Mouse (Mus musculus) kidney, adult 11 months (tissue): ENCODE measurements at regions not wholly inside any gene's neighbourhood (a gene's known extent, or its start where the extent isn't known, plus 50 kb on each side); places are given as distances from the start of the nearest gene placed in this dataset.
"Not testable (repeated sequence)": the region's sequence is repeated elsewhere in the genome, so short reads cannot be mapped to it uniquely, and the experiment has no call there.

Source experiments
- DNase-seq: peaks from one replicate; pipeline ENCODE4 v3.0.0; 2022

DNA sequence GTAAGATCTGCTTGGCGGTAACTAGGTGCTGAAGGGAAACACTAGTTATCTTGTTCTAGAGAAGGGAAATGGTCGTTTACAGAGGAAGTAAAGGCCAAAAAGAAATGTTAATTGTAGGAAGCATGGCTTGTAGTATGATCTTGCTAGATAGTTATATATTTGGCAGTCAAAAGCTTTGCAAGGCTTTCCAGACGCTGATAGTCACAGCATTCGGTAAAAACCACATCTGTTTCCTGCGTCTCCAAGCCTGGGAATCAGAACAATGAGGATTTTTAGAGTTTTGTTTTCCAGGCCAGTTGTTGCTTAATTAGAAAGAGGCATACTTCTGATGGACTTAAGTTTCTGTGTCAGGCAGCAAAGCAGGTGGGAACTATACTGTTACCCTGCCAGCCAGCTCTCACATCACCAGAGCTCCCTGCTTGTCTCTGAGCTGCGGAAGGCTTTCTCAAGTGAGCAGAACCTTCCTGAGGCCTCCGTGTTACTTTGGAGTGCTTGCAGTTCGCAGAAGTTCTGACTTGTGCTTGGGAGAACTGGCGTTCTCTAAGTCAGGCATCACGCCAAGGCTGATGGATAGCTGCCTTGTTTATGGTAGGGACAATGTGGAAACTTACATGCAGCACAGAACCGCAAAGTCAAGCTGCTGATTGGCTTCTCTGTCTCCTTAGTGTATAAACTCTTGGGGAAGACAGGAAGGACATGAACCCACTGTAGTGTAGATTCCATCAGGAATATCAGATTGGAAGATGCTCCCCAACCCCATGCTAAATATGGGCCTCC is 251.0 kb downstream of the Pros1 start:
- no peak for DNase-seq

DNA sequence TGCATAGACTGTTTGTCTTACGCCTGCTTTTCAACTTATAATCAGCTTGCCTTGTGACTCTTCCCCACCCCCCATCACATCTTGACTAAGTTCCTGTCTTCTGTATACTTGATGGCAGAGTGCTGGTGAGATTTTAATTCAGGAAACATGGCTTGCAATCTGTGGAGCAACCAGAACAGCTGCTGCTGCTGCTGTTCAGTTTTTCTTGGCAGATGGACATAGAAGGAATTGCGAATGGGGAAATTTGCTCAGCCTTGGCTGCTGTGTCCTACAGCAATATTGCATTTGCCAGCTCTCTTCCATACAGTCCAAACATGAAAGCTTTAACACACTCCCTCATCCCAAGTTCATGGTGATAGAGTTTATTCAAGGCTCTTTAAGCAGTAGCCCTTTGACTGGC is 262.3 kb downstream of the Pros1 start:
- DNase-seq, result no peak

DNA sequence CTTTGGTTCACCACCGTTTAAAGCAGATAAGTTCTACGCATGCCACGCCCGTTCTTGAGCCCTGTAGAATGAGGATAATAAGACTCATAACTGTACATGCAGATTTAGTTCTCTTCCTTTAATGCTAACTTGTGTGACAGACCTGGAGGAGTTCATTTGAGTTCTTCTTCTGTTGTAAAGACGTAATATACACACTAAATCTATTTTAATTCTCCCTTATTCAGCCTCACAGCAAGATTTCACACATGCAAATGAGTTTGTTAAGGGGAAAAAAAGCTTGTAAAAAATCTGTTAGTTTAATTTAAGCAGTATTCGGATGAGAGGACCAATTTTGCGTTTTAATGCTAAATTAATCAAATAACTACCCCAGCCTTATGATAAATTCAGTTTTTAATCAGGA is 264.6 kb downstream of the Pros1 start:
- DNase-seq, result no peak

DNA sequence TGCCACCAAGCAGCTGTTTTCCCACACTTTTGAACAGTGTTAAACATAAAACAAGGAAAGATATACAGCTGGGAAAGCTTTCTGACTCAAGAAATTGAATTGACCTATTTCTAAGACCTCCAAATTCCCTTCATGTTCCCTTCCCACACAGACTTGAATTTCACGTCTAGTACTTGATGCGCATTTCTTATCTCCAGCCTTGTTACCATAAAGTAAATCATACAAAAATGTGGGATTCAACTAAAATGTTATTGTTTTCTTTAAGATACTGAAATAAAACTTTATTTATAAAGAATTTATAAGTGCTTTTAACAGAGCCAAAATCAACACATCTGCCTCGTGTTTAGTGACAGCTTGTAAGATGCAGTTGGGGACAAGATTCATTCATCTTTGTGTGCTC is 289.7 kb downstream of the Pros1 start:
- DNase-seq, result no peak

DNA sequence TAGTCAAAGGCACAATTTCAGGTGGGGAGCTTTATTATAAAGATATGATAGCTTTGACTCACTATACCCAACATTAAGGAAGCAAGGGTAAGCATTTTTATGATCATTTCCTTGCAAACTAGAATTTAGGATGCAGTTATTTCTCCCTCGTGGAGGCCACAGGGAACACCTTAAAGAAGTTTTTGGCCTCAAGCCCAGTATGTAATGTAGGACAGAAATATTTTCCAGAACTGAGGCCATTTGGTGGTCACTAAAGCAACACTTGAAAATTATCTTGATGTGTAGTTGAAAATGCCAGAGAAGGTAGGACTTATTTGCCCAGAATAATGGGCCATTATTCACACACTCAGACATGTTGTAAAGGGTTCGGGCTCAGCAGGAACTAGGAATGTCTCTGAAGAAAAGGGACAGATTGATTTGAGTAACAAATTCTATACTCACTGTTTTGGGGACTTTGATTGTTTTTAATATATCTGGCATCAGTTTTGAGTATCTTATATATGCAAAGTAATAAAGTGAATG is 301.3 kb downstream of the Pros1 start:
- no peak for DNase-seq

DNA sequence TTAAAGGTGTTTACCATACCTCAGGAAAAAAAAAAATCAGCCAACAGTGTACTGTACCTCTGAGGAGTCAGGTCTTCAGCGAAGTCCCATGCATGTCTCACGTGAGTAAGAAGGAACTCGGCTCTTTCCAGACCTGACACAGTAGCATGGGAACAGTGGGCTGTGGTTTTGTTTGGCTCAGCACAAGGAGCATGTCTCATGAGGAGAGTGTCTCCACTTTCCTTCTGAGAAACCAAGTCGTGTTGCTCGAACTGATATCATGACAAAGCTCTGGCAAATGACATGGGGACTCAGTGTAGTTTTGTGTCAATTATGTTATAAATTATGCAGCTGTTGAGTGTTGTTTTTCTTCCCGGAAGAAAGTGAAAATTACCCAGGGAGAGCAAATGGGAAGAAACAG is 316.0 kb downstream of the Pros1 start:
- DNase-seq, result no peak

DNA sequence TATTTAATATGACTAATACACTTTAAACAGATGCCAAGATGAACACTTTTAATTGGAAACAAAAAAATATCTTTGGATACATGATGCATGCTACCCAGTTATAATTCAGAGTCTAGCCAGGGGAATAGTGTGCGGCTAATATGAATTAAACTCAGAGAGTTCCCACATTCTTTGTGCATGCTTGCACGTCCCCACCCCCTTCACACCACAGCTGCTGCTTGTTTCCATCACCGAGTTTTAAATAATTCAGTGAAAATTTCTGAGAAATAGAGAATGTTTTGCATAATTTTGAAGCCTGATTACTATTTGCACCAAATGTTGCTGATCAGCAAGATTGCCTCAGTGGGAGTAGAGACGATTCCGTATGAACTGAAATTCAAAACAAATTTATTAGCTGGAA is 325.1 kb downstream of the Pros1 start:
- no peak for DNase-seq

DNA sequence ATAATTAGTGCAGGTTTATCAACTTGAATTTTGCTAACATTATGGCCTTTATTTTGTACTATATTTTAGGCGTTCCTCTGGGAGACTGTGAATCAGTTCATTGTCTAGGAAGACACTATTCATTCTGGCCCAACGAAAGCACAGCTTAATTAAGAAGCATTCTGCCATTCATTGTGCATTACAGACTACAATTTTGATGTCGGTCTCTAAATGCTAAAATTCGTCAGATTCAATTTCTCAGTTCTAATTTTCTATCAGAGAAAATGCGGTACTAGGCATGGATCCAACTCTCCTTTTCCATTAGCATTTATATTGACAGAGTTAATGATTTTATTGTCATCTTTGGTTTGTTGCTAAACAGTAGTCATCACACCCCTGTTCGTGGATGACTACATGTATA is 337.1 kb downstream of the Pros1 start:
- no peak for DNase-seq

DNA sequence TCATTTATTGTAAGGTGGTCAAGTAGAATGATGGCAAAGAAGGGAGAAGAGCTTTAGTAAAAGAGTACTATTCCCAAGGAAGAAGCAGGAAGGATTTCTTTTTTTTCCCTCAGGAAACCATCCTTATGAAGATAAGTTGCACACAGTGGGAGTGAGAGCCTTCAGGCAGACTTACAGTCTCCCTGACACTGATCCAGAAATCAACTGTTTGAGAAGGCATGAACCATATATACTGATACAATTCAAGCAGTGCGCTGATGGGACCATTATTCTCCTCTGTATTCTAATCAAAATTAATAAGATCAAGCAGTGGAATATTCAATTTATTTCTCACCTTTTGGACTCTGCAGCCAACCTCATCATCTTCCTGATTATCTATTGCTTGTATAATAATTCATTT is 337.5 kb downstream of the Pros1 start:
- DNase-seq, result no peak

DNA sequence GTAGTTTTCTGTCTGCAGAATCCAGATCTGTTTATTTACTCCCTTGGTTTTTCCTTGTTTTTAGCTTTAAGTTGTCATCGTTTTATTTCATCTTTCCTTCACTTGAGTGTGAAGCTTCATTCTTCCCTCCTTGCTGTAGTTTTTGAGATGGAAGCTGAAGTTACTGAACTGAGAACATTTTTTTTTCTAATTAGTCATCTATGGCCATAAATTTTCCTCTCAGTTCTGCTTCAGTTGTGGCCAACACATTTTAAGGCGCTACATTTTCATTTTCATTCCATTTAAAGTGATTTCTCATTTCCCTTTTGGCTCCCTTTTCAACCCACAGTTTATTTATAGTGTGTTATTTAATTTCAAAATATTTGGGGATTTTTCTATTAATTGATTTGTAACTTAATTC is 340.5 kb downstream of the Pros1 start:
- no peak for DNase-seq

DNA sequence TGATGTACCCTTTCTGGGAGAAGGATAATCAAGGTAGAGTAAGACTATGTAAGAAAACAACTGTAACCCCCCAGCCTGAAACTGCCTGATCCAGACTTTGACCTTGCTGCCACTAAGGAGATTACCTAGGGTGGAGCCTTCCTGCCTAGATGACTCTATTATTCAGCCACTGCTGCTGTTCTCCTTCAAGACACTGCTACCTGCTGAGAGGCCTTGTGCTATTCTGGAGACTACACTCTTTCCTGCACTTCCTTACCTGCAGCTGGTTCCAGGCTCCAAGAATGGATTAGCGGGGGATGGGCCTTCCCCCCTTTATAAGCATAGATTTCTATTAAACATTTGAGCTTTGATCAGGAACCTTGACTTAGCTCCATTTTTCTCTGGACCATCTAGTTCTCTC is 359.4 kb downstream of the Pros1 start:
- DNase-seq, result not testable (repeated sequence)

DNA sequence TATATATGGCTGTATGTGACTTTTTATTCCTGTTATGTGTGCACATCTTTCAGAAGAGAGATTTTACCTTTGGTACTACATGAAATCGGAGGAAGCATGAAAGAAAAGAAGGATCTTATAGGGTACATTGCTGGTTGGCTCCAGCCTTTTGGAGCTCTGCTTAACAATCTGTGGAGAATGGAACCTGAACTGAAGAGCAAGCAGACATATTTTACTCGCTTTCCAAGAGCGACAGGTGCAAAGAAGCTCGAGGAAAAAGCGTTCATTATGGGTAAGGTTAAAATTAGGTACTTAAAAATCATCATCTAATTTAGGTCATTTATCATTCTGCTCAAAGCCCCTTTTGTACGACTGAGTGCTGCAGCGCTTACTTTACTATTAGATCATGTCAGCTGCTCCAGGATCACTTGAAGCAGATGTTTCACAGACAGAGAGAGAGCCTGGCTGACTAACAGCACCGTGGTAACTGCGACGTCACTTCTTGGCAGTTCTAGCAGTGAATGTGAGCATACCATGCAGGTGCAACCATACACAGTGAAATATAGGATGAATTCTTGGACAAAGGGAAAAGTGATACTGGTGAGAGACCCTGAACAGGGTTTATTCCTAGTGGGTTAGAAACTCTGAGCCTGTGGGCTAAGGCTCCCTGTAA is 366.2 kb downstream of the Pros1 start:
- DNase-seq, result no peak

DNA sequence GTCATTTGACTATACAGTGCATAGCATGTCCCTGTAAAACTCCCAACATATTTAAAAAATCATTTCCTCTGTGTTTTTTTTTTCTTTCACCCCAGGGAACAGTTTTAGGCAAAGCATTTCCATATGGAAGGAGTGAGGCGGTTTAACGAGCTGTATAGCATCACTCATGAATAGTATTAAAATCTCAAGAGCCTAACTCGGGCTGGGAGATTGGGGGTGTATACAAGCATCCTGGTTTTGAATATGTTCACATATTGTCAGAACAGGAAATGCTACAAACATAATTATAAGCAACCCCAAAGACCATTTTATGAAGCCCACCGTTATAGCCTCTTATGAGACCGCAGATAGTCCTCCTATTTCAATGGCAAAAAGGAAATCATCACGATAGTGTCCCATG is 370.5 kb downstream of the Pros1 start:
- DNase-seq, result no peak

DNA sequence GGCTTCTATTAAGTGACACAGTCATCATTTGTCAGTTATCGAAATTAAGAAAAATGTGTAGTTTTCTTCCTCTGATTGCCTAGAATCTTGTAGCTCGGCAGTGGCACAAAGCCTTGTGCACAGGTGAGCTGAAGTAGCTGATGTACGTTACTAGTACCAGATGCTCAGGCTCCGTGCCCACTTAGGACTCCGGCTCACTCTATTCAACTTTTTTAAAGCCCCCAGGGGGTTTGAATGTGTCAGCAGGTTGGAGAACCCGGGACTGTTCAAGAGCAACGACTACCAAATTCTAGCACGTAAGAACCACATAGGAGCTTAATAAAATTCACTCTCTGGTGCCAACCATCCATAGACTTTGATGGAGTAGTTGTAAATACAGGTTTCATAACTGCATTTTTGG is 371.0 kb downstream of the Pros1 start:
- DNase-seq, result no peak

DNA sequence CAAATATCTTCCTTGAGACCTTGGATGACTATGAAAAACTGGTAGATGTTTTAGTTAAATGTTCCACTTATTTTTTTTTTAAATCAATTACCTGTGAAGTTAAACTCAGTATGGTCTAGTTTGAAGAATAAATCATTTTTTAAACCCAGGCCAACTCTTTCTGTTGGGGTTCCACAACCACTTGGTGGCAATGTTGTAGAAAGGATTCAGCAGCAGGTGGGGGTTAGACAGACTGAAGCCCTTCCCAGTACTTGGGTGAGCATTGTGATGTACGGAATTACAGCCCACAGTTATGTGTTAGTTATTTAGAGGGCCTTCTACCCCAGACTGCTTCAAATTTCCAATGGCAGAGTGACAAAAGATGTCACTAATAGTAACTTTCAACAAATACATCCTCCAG is 375.0 kb downstream of the Pros1 start:
- no peak for DNase-seq

DNA sequence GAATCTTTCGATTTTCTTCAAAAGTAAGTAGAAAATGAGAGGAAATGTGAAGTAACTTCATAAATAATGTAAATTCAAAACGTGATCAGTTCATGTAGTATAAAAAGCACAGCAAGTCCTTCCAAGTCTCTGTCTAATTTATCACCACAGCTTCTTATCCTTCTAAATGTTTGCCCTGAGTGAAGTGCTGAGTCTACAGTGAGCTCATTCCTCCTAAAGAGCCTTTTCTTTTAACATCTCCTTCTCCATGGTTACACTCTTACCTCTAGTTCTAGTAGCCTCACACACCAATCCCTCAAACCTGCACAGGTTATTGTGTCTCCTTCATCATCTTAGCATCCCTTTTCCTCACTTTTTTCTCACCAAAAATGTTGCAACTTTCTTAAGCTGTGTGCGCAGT is 375.5 kb downstream of the Pros1 start:
- no peak for DNase-seq

DNA sequence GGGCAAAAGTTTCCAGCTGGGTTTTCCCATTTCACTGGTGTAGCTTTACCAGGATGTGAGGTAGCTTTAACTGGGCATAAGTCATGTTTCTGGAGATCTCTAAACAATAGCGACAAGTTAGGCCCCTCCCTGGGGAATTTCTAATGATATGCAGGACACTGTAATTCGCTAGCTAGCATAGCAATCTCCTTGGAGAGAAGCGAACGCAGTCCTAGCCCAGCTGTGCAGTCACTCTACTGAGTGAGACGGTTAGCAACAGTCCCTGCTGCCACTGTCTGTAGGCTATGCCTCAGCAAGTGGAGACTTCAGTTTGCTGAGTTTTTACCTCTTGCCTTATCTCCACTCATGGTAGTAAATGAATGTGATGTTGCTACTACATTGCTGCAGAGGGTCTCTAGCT is 416.1 kb downstream of the Pros1 start:
- DNase-seq, result no peak

DNA sequence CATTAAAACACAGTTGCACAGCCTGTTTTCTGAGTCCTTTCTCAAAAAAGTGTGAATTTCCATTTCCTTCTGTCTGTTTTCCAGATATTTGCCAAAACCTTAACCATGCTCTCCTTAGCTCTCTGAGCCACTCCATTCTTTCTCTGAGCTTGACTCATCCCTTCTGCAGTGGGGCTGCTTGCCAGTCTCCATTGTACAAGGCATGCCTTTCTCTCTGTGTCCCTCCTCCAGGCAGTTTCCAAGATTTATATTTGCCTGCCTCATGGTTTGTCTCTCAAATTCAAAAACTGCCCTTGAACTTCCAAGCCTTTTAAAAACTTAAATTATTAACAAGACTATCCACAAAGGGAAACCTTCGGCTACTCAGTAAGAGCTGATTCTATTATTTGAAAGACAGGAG is 423.4 kb downstream of the Pros1 start:
- no peak for DNase-seq

DNA sequence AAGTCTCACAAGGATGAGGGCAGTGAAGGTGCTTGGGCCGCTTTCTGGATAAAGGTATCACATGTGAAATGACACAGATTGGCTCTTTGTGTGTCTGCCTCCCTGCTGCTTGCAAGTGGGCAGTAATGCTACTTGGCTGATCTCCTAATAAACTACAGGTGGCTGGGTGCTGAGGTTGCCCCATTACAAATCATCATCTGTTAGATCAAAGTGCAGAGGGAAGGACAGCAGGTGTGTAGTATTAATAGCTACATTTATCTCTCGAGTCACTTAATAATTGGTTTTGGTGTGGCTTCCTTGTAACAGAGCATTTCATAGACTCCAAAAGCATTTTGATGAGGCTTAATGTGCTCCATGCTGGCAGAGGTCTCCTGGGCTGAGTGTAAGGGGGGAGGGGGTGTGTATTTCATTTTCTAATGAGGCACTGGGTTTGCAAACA is 424.2 kb downstream of the Pros1 start:
- DNase-seq, result no peak

DNA sequence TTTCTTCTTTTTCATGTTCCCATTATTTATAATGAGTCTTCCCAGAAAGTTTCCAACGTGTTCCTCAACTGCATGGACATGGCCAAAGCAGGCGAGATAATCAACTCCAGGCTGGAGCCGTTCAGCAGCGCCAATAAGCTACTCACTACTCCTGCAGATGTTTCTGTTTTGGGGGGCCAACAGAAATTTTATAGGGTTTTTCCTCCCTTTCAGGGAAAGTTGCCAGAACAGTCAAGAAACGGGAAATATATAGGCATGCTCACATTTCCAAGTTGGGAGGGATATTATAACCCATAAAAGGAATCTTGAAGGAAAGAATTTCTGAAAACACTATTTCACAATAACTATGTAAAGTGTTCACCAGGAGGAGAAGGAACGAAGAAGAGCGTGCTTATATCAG is 433.5 kb downstream of the Pros1 start:
- DNase-seq, result no peak

DNA sequence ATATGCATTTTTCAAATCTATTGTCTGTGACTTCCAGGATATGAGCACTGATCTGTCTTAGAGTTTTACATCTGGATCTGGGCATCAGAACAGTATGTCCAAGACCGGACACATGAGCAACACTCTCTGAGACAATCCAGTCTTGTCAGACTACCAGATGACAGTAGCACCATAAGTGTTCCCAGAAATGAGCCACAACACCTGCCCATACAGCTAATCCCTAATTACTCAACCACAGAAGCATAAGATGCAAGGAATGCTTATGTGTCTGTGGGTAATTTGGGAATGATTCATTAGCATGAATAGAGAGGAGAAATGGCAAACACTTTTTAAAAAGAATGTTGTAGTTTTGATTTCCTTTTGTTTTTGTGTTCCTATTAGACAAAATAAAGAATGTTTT is 457.6 kb downstream of the Pros1 start:
- DNase-seq, result no peak

DNA sequence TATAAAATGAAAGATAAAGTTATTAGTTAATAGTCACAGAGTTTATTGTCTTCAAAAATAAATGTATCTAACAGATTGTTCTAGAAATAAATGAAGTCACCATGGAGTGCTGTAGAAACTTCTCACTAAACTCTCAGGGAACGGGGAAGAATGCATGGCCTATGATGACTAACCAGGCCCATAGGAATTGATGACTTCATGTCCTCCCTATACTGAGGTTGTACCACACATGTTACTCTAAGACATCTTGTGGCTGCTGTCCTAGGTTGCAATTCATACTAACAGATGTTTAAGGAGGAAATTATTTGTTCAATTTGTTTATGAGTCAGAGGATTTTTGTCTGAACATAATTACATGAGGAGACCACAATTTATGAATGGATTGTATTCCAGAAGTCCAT is 459.4 kb downstream of the Pros1 start:
- no peak for DNase-seq

DNA sequence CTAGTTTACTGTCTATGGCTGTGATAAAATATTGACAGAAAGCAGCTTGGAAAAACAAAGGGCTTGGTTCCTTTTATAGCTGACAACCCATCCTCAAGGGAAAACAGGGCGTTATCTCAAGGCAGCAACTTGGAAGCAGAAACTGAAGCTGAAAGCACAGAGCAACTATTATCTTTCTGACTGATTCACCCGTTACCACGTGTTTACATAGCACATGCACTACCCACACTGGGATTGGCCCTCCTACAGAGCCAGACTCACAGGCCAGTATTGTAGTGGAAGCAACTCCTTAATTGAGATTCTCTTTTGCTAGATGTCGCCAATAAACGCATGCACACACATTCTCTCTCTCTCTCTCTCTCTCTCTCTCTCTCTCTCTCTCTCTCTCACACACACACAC is 465.5 kb downstream of the Pros1 start:
- no peak for DNase-seq

DNA sequence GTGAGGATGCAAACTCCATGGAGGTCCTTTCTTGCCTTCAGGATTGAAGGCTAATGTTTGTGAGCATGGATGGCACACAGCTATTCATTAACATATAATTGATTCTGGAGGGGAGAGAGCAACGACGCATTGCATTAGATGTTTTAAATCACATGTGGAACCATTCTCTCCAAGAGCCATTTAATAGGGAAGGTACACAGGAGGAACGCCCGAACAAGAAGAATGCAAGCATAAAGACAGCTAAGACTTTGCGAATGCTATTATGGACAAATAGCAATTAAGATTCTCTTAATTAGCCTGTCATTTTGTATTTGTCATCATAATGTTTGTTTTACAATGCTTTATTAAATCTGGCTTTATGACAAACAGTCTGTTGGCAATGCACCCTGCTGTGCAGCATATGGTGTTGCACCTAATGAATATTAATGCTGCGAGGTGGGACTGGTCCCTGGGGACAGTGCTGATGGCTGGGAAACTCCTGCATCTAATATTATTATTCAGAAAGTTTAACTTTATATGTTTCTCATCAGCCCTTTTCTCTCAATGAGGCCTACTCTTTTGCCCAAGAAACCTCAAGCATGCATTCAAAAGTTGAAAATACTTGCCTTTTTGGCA is 497.5 kb downstream of the Pros1 start:
- no peak for DNase-seq
